Mouse (Mus musculus): ENCODE results near the gene Aox1.

Aox1 gene

DNA sequence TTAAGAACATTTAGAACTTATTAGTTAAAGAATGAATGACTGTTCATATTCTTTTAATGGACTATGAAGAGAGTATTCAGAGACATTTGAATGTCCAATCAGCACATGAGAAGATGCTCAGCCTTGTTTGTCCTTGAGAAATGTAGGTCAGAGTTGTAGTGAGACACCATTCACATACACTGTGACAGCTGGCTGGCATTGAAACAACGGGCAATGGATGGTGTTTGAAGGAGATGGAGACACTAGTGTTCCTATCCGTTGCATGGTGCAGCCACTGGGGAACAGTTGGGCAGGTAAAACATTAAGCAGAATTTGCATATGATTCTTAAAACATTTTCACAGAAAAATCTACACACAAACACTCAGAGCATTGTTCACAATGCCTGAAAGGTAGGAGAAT is 77.3 kb downstream of the Aox1 start:
- DNase-seq (ENCODE audit: low read depth, low spot score), result no peak

DNA sequence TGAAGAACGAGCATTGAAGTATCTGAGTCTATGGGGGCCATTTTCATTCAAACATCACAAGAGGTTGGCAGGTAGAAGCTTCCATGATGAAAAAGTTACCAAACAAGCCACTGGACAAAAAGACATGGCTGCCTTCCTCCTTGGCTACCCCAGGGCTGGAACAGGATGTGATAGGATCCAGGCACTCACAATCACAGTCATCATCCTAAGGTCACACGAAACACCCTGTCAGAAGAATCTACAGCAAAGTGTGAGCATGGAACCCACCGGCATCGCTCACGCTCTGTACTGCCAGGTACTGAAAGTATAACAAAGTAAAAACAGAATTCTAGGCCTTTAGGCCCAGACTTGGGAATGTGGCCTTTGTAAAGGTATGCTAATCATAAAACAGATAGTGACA is 80.5 kb downstream of the Aox1 start:
- DNase-seq (ENCODE audit: low read depth, low spot score), result peak; percentile 53

DNA sequence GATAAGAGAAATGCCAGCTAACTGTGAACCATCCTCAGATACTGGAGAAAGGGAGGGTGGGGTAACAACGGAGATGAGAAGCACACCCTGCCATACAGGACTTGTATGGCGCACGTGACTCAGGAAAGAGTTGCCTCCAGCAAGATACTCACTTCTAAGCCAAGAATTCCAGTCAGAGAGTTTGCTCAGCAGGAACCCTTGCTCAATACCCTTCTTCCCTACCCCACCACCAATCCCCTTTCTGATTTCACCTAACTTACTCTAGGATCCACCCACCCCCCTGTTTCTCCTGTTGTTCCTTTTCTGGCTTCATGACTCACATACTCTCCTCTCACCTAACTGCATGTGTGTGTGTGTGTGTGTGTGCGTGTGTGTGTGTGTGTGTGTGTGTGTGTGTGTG is 81.6 kb downstream of the Aox1 start:
- peak; percentile 56 for DNase-seq (ENCODE audit: low read depth, low spot score)

DNA sequence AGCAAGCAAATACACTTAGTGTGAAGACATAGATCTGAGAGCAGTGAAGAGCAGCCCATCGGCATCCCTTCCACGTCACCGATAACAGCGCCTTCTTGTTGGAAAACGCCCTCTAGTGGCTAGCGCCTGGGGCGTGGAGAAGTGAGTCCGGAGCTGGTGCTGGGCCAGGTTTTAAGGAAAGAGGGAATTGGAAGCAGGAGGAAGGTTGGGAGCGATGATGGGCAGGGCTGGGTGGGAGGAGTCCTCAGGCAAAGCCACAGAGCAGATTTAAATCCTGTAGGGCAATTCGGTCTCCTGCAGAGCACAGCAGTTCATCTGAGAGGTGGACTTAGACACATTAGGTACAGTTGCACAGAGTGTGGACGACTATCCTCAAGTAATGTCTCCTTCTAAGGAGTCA is 83.1 kb downstream of the Aox1 start, which contains the start of gene Aox3:
TSS of gene Aox3 (plus strand) at position 251 of the 400 bp plus-strand sequence.
- DNase-seq (ENCODE audit: low read depth, low spot score), result peak; percentile 95

DNA sequence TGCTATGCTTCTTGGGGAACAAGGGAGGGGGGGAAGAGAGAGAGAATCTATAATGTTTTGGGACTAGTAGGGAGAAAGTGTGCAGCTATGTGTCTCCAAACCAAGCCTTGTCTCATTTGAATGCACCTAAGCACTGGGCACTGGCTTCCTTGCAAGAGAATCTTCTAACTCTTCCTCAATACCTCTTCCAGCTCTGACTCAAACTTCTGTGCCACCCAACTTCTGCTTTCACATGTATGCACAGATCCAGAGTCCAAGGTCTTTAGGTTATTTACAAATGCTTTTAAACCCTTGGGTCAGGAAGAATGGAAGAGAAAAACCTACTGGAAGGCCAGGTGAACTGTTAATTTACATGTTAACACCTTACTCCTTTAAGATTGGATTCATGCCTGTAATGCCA is 83.7 kb downstream of the Aox1 start:
- no peak for DNase-seq (ENCODE audit: low read depth, low spot score)

DNA sequence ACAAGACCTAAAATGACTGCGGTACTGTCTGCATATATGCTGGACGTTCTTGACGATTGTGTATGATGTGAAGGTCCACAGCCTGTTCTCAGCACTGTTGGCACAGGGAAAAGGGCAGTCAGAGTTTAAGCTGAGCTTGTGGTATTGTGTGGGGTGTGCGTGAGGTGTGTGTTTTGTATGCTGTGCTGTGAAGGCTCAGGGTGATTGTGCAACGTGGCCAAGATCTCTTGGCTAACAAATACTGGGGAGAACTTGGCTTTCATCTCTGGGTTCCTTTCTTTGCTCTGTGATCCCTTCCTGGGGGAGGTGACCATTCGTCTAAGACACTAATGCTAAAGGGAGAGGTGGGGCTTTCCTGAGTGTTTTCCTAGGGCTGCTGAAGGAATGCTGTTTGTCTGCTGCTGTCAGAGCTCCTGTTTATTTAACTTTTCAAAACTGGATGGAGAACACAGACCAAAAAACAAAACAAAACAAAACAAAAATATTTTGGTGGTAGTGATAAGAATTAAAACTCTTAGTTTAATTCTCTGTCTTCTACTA is 84.4 kb downstream of the Aox1 start:
- no peak for DNase-seq (ENCODE audit: low read depth, low spot score)

DNA sequence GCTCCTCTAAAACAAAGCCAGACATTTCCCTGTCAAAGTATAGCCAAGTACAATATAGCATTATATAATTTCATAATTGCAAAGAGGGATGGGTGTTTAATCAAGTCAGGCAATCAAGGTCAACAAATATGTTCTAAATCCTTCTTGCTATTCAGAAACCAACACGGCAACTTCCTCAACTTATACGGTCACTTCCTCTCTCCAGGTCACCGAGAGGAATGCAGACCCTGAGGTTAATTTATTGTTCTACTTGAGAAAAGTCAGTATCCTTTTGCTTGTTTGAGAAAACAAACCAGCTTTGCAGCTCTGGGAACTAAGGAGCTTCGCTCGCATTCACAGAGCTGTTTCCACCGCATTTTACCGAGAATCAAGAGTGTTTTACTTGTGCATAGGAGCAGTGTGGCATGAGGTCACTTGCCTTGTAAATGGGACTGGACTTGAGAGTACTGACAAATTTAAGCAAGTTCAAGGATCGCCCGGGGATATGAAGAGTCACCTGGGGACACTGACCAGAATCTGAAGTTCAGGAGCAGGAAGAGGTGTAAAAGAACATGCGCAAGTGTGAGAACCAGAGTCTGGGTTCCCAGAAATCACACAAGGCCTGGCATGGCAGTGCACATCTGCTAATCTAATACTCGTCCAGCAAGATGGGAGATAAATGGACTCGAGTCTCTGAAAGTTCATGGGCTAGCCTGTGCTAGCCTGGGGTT is 85.1 kb downstream of the Aox1 start:
- DNase-seq (ENCODE audit: low read depth, low spot score), result no peak

DNA sequence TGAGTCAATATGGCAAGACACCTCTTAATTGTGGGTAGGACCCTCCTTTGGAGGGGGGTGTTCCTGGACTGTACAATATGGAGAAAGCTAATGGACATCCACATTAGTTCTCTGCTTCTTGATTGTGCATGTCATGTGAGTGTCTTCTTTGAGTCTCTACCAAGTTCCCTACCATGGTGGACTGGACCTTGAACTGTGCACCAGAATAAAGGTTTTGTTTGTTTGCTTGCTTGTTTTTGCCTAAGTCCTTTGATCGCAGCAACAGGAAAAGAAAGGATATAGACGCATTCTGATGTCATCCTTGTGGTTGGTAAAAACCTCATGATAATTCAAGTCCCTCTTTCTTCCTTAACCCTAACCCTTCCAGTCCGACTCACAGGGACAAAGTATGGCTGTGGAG is 88.5 kb downstream of the Aox1 start:
- DNase-seq (ENCODE audit: low read depth, low spot score), result no peak

DNA sequence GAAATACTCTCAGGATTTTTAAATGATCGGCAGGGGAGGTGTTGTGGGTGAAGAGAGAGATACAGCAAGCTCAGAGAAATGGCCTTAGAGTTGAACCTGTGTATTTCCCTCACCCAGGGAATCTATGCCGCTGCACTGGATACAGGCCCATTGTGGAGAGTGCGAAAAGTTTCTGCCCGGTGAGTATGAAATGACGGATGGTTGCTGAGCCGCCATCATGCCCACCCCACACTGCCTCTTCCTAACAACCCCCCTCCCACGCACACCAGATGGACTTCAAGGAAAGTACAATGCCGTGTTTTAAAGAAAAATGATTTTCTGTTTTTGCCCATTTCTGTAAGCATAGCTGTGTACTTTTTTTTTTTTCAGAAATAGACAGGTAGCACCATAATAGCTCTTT is 95.2 kb downstream of the Aox1 start:
- no peak for DNase-seq (ENCODE audit: low read depth, low spot score)

DNA sequence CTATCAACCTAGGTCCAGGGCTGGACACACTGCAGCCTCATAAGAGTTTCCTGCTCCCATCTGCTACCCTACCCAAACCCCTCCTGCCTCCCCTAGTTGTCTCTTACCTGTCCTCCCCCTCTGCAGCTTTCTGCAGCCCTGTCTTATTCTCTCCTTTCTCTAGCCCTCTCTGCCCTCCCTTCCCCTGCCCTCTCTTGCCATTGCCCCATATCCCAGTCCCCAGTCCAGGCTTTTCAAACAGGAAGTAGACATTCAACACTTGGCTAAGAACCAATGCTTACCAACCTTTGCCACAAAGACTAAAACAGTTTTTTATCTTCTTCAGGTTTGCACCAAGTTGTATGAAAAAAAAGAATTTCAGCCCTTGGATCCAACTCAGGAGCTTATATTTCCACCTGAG is 108.2 kb downstream of the Aox1 start:
- DNase-seq (ENCODE audit: low read depth, low spot score), result no peak

DNA sequence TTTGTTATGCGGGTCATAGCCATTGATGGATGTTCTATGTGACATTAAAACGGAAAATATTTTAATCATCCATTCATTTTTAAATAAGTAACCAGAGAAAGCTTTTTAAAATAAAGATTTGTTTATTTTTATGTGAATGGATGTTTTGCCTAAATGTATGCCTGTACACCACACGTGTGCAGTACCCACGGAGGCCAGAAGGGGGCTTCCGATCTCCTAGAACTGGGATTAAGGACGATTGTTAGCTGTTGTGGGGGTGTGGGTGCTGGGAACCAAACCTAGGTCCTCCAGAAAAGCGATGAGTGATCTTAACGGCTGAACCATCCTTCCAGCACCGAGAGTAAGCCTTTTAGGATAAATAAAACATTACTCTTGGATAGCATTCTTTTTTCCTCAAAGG is 109.3 kb downstream of the Aox1 start:
- DNase-seq (ENCODE audit: low read depth, low spot score), result peak; percentile 63

DNA sequence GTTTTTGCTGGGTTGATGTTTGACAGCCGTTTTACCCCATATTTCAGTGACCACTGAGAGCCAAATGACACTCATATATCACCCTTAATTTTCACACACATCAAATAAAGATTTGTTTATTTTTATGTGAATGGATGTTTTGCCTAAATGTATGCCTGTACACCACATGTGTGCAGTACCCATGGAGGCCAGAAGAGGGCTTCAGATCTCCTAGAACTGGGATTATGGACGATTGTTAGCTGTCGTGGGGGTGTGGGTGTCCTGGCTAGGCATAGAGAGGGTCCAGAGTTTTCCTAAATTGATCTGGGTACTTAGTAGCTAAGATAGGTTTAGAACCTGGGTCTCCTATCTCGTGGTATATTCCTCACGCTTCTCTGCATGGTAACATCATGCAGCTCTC is 110.9 kb downstream of the Aox1 start:
- DNase-seq (ENCODE audit: low read depth, low spot score), result peak; percentile 62

DNA sequence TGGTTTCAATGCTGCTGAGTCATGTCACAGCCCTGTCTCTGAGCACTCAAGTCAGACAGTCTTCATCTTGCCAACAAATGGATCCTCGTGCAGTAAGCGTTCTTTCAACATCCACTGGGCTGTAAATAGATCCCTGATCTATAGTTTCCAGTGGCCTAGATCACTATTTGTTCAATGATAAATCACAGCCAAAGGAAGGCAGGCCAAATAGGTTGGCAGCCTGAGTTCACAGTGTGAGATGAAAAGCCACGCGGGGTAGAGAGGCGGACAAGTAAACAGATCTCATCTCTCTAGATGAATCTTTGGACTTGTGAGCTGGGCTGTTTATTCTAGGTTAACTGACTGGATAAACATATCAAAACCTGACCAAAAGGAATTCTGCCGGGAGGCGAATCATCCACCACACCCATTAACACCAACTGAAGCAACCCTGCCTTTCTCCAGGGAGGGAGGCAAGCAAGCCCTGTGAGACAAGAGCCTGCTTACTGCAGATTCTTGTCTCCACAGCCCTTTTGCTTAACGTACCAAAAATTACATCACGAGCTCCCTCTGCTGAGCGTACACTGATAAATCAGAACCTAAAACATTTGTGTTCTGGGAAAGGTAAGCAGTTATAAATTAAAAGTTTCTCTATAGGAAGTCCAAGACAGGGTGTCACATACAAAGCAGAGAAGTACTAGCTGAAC is 114.8 kb downstream of the Aox1 start:
- peak; percentile 62 for DNase-seq (ENCODE audit: low read depth, low spot score)

DNA sequence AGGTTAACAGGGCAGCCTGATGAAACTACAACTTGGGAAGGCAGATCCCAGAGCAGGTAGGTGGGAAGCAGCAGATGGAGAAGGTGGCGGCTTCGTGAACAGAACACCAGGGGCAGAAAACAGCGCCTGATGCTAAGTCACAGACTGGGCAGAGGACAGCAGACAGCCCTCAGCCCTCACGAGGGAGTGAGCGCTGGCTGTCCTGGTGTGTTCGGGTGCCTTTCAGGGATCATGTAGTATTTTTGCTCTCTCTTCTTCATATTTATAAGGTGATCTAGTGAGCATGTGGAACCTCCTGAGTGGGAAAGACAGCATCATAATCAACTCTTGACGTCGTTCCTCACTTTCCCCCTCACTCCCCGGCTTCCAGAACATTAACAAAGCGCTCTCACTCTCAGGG is 116.3 kb downstream of the Aox1 start:
- DNase-seq (ENCODE audit: low read depth, low spot score), result no peak

DNA sequence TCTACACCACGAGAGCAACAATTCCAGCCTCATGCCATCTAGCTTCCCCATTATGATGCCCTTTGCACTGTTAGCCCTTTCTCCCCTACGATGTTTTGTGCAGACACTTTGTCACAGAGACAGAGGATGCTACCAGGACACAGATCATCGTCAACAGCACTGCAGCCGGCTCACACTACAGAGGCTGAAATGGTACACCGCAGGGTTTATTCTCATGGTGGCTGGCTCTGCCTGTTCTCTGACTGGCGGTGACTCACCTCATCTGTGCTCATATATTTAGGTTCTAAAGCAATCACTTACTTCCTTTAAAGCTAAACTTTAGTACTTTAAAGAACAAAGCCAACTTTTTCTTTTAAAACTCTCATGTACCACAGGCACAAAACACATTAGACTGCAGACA is 118.0 kb downstream of the Aox1 start:
- no peak for DNase-seq (ENCODE audit: low read depth, low spot score)

DNA sequence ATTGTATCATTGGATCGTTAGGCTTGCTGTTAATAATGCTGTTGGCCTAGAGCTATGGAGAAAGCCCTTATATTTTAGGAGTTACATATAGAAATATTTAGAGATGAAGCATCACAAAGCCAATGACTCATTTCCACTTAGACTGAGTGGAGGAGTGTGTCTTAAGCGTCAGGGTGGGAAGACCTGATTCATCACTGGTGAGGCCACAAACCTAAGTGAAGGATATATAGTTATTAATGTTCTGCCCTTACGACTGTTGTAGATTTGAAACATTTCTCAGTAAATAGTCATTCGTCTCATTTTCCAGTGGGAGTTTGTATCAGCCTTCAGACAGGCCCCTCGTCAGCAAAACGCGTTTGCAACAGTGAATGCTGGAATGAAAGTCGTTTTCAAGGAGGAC is 122.5 kb downstream of the Aox1 start:
- no peak for DNase-seq (ENCODE audit: low read depth, low spot score)

All from ZHBTc4 (cell line).